9 mouse cellular contexts compared by ENCODE assay signal in the genomic region with DNA sequence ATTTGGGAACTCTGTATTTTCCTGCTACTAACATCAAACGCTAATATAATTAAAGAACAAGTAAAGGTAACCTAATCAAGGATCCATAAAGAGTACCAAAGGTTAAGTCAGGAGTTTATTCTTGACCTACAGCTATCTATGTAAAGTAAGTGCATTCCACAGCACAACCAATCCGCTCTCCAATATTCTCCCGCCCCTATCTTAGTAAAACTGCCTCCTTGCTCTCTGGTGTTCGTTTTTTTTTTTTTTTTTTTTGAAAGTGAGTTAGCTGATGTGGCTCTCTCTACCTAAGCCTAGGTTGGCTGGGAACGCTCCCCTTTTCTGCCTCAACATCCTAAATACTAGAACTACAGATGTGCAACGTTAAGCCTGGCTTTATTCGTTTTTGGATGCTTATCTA. TPM values are rescaled to one million over a fixed set of nuclear protein-coding genes. Genes with fewer than 3 reads are reported as not detected.
DNase-seq lines count a peak whose midpoint lies in the region; ATAC-seq and TF ChIP-seq lines count a peak whose summit lies in the region.
"Had no signal": no experiment of that assay in that cellular context is flagged by ENCODE, and none has a peak within 500 bp of the region (broad histone marks: within the 10 kb centered on the region; RNA-seq: fewer than 3 reads in every experiment).

No protein-coding gene starts in this region.

- no peak for TF ChIP-seq CTCF in MEL (IDR thresholded peaks at IDR 0.05 in 2 of 3, conservative IDR thresholded peaks at IDR 0.05 in 1 of 3; ENCODE audit: control insufficient read depth in 1 of 3, insufficient read depth in 1 of 3, low read depth in 2 of 3, low read length in 3 of 3, poor library complexity in 1 of 3, severe bottlenecking in 1 of 3)

- intact Hi-C loops in left cerebral cortex, postnatal 10 days (cut with DNase I), result no loop called here

- WGBS in heart, embryonic 10.5 days, result 11% methylated on average over 7 of the region's 7 CpGs
- WGBS in heart, embryonic 16.5 days, result 8% methylated on average over 7 of the region's 7 CpGs

- ATAC-seq in heart, embryonic 16.5 days (replicated peaks; ENCODE audit: extremely low read depth, insufficient read depth, low FRiP score), result no peak
- ATAC-seq in megakaryocyte-erythroid progenitor cell, adult 5-6 weeks (replicated peaks; ENCODE audit: low FRiP score, low TSS enrichment, poor library complexity, severe bottlenecking), result peak; percentile 71

- no peaks in the 10 kb centered on the region for H3K36me3 ChIP-seq in heart, embryonic 10.5 days
- peaks cover 0 to 18% of the 10 kb centered on the region in 2 experiments; a peak in 3 of 4 replicates for H3K36me3 ChIP-seq in MEL (ENCODE audit: control insufficient read depth in 1 of 2, insufficient read depth in 2 of 2, low read length in 2 of 2)
- H3K36me3 ChIP-seq in heart, embryonic 16.5 days (ENCODE audit: control insufficient read depth, insufficient read depth), result peaks cover 2% of the 10 kb centered on the region; the same call in 1 of the 2 replicates

- peak overlapping the region; percentile 89 for H3K4me3 ChIP-seq in heart, embryonic 10.5 days
- H3K4me3 ChIP-seq in MEL (ENCODE audit: control insufficient read depth in 1 of 2, insufficient read depth in 1 of 2, low read depth in 2 of 2, low read length in 2 of 2), result peak overlapping the region; percentile 94 to 95
- H3K4me3 ChIP-seq in heart, embryonic 16.5 days (ENCODE audit: low read length), result peak overlapping the region; percentile 78

- DNase-seq in heart, embryonic 10.5 days (ENCODE audit: low spot score), result no peak
- no peak for DNase-seq in heart, adult 9 months (ENCODE audit: low spot score in 2 of 2)
- peak; percentile 80 for DNase-seq in MEL (ENCODE audit: low read depth, low spot score)
- DNase-seq in urinary bladder, adult 18-20 months (ENCODE audit: low spot score in 2 of 2), result no peak
- DNase-seq in right cerebral cortex, postnatal 25 days, result no peak
- DNase-seq in left cerebral cortex, postnatal 10 days (ENCODE audit: extremely low spot score in 1 of 2, low spot score in 2 of 2), result no peak

- H3K4me1 ChIP-seq in heart, embryonic 10.5 days, result peaks cover 8% of the 10 kb centered on the region; the same call in 1 of the 2 replicates
- H3K4me1 ChIP-seq in MEL (ENCODE audit: control insufficient read depth in 1 of 2, insufficient read depth in 2 of 2, low read length in 2 of 2), result peaks cover 6 to 12% of the 10 kb centered on the region in 2 experiments
- H3K4me1 ChIP-seq in heart, embryonic 16.5 days (ENCODE audit: control insufficient read depth, insufficient read depth, low read length), result peaks cover 17% of the 10 kb centered on the region

- no peak for TF ChIP-seq POLR2A in MEL (IDR thresholded peaks at IDR 0.05; ENCODE audit: control insufficient read depth in 1 of 2, insufficient read depth in 1 of 2, low read depth in 1 of 2, low read length in 2 of 2, poor library complexity in 1 of 2)

- no peak for TF ChIP-seq RAD21 in MEL (IDR thresholded peaks at IDR 0.05; ENCODE audit: low read depth, low read length)

- no peaks in the 10 kb centered on the region for H3K27me3 ChIP-seq in heart, embryonic 10.5 days (ENCODE audit: insufficient read depth, poor library complexity, severe bottlenecking)
- no peaks in the 10 kb centered on the region for H3K27me3 ChIP-seq in MEL (ENCODE audit: control insufficient read depth in 1 of 2, insufficient read depth in 2 of 2, low read length in 2 of 2)
- no peaks in the 10 kb centered on the region for H3K27me3 ChIP-seq in heart, embryonic 16.5 days (ENCODE audit: control insufficient read depth, insufficient read depth, low read length)

- peaks cover 35% of the 10 kb centered on the region for H3K79me2 ChIP-seq in MEL (ENCODE audit: control insufficient read depth, insufficient read depth, low read length, poor library complexity)

- TF ChIP-seq EP300 in MEL (IDR thresholded peaks at IDR 0.05; ENCODE audit: low read depth in 1 of 2, low read length in 2 of 2), result no peak

- H3K4me2 ChIP-seq in heart, embryonic 16.5 days (ENCODE audit: low read depth, low read length), result peak overlapping the region; percentile 81

- no peak overlapping the region for H3K27ac ChIP-seq in heart, embryonic 10.5 days
- peak overlapping the region; percentile 98 for H3K27ac ChIP-seq in MEL (ENCODE audit: control insufficient read depth, low read depth, low read length)
- H3K27ac ChIP-seq in heart, embryonic 16.5 days (ENCODE audit: low read length), result no peak overlapping the region

- H3K9me3 ChIP-seq in heart, embryonic 10.5 days, result no peaks in the 10 kb centered on the region
- H3K9me3 ChIP-seq in MEL (replicated peaks; ENCODE audit: insufficient read depth, low read length), result no peaks in the 10 kb centered on the region
- no peaks in the 10 kb centered on the region for H3K9me3 ChIP-seq in heart, embryonic 16.5 days (replicated peaks; ENCODE audit: control insufficient read depth, low read length)

- H3K9ac ChIP-seq in MEL (ENCODE audit: control insufficient read depth, low read depth, low read length, poor library complexity, severe bottlenecking), result peak overlapping the region; percentile 100
- peak overlapping the region; percentile 91 for H3K9ac ChIP-seq in heart, embryonic 16.5 days (ENCODE audit: low read length)

TF ChIP-seq in MEL, 35 proteins besides CTCF, POLR2A, EP300 and RAD21:
- TF ChIP-seq UBTF (IDR thresholded peaks at IDR 0.05; ENCODE audit: borderline replicate concordance, insufficient read depth, low read depth, low read length), result no peak
- TF ChIP-seq ZNF384 (IDR thresholded peaks at IDR 0.05; ENCODE audit: low read depth, low read length), result peak; percentile 84; the same call in 1 of the 2 replicates
- no peak for TF ChIP-seq NELFE (IDR thresholded peaks at IDR 0.05; ENCODE audit: low read depth, low read length)
- TF ChIP-seq ELF1 (IDR thresholded peaks at IDR 0.05; ENCODE audit: low read depth, low read length), result no peak
- 0 out of 2 replicates have a peak, but pooled peaks have one; percentile 20 for TF ChIP-seq MYC (IDR thresholded peaks at IDR 0.05; ENCODE audit: low read depth, low read length)
- TF ChIP-seq CHD2 (IDR thresholded peaks at IDR 0.05; ENCODE audit: low read length), result no peak
- 0 out of 2 replicates have a peak, but pooled peaks have one; percentile 15 for TF ChIP-seq TBP (IDR thresholded peaks at IDR 0.05; ENCODE audit: low read depth, low read length)
- TF ChIP-seq E2F4 (IDR thresholded peaks at IDR 0.05; ENCODE audit: borderline replicate concordance, low read depth, low read length), result peak; percentile 49; the same call in 1 of the 2 replicates
- peak; percentile 5; the same call in 1 of the 2 replicates for TF ChIP-seq MAX (IDR thresholded peaks at IDR 0.05; ENCODE audit: low read length)
- no peak for TF ChIP-seq ZC3H11A (IDR thresholded peaks at IDR 0.05; ENCODE audit: low read depth, low read length)

RNA-seq across cellular contexts. Expression of a gene that starts 1.2 kb away (rescaled TPM):
- 14.3 and 15.6 TPM in 2 replicates for polyA plus RNA-seq in heart, embryonic 10.5 days (2016; fragmentation: Nextera tagmentation; extraction: Ambion mirVana)
- 41.2 and 46.2 TPM in 2 replicates for total RNA-seq in MEL (2012; rRNA removed)
- 10 to 100 TPM; 70.4 to 70.5 TPM for polyA plus RNA-seq in MEL (2012; ENCODE audit: insufficient read depth in 1 of 2, insufficient read length in 2 of 2, low read depth in 1 of 2, low replicate concordance in 2 of 2, missing spikeins in 1 of 2)
- polyA plus RNA-seq in heart, embryonic 16.5 days (2015; fragmentation: Nextera tagmentation; extraction: Ambion mirVana), result 7.9 and 9.0 TPM in 2 replicates
- 76.2 and 112 TPM in 2 replicates for total RNA-seq in megakaryocyte-erythroid progenitor cell, adult 5-6 weeks (2014; fragmentation: Nextera tagmentation)
- total RNA-seq in megakaryocyte-erythroid progenitor cell, adult 5-6 weeks (2017), result 54.3 and 57.2 TPM in 2 replicates
- total RNA-seq in left cerebral cortex, postnatal 10 days (2021), result 1 to 10 TPM; 8.6 to 8.8 TPM

RNA-seq across cellular contexts. Expression of a gene that starts 36.4 kb away (rescaled TPM):
- polyA plus RNA-seq in heart, embryonic 10.5 days (2016; fragmentation: Nextera tagmentation; extraction: Ambion mirVana), result 20.3 and 20.7 TPM in 2 replicates
- total RNA-seq in MEL (2012; rRNA removed), result 15.5 and 16.1 TPM in 2 replicates
- polyA plus RNA-seq in MEL (2012; ENCODE audit: insufficient read depth in 1 of 2, insufficient read length in 2 of 2, low read depth in 1 of 2, low replicate concordance in 2 of 2, missing spikeins in 1 of 2), result 10 to 100 TPM in 1 of 2 experiments, not detected in 1; 22.4 TPM
- polyA plus RNA-seq in heart, embryonic 16.5 days (2015; fragmentation: Nextera tagmentation; extraction: Ambion mirVana), result 15.0 and 15.8 TPM in 2 replicates
- 8.5 and 9.8 TPM in 2 replicates for total RNA-seq in megakaryocyte-erythroid progenitor cell, adult 5-6 weeks (2014; fragmentation: Nextera tagmentation)
- total RNA-seq in megakaryocyte-erythroid progenitor cell, adult 5-6 weeks (2017), result 15.4 and 29.9 TPM in 2 replicates
- total RNA-seq in left cerebral cortex, postnatal 10 days (2021), result 10 to 100 TPM; 10.0 to 11.1 TPM

RNA-seq across cellular contexts. Expression of a gene that starts 58.0 kb away (rescaled TPM):
- not detected in 2 replicates for polyA plus RNA-seq in heart, embryonic 10.5 days (2016; fragmentation: Nextera tagmentation; extraction: Ambion mirVana)
- total RNA-seq in MEL (2012; rRNA removed), result not detected in 2 replicates
- not detected for polyA plus RNA-seq in MEL (2012; ENCODE audit: insufficient read depth in 1 of 2, insufficient read length in 2 of 2, low read depth in 1 of 2, low replicate concordance in 2 of 2, missing spikeins in 1 of 2)
- not detected in 2 replicates for polyA plus RNA-seq in heart, embryonic 16.5 days (2015; fragmentation: Nextera tagmentation; extraction: Ambion mirVana)
- not detected in 2 replicates for total RNA-seq in megakaryocyte-erythroid progenitor cell, adult 5-6 weeks (2014; fragmentation: Nextera tagmentation)
- total RNA-seq in megakaryocyte-erythroid progenitor cell, adult 5-6 weeks (2017), result not detected in 2 replicates
- not detected for total RNA-seq in left cerebral cortex, postnatal 10 days (2021)
- polyA plus RNA-seq: gonadal fat pad, adult 2 months had no signal
